Mouse (Mus musculus) liver, adult 2 months (tissue): Measurements from ENCODE around the gene Rap1gap.

Experiments used
- CTCF ChIP-seq: fragments of 200-500 bp; IDR thresholded peaks from 2 replicates; pipeline ENCODE4 v1.5.1; 2011; ENCODE audit warnings: low read depth, low read length, control low read depth
- POLR2A ChIP-seq: fragments of 200-500 bp; IDR thresholded peaks from 2 replicates; pipeline ENCODE4 v1.6.1; 2011; ENCODE audit warnings: low read length, control low read depth; ENCODE audit not compliant: insufficient read depth; ENCODE audit errors: extremely low read depth

GRCm38 (mm10) chr4:137698076-137698985 is 33.8 kb downstream of the Rap1gap start:
- TF ChIP-seq CTCF: no peak
- TF ChIP-seq POLR2A: no peak
